Mouse (Mus musculus) lung, postnatal 0 days (tissue): ENCODE measurements around the gene Txn2.

Experiments used
- CTCF ChIP-seq: IDR thresholded peaks from 2 replicates; pipeline ENCODE4 v1.5.1; 2016; ENCODE audit warnings: antibody characterized with exemption, mild to moderate bottlenecking
- EP300 ChIP-seq: IDR thresholded peaks from 2 replicates; pipeline ENCODE4 v1.6.1; 2016; ENCODE audit warnings: antibody characterized with exemption, mild to moderate bottlenecking, control low read depth

- TF ChIP-seq CTCF, result no peak
- TF ChIP-seq EP300, result no peak
Observed at GRCm38 (mm10) chr15:77883697-77884010, 45.2 kb downstream of the Txn2 start.
